Mouse (Mus musculus) large intestine, adult 2 months (tissue): ENCODE measurements around the gene Tmprss3. TPM values are rescaled to one million over a fixed set of nuclear protein-coding genes. Genes with fewer than 3 reads are reported as not detected.

Experiments used
- DNase-seq: peaks from one replicate; pipeline ENCODE4 v3.0.0-alpha.2; 2012; ENCODE audit warnings: low read depth, low spot score
- WGBS: fragments of 180-500 bp; shearing (Covaris S2); methylation state at CpG from one replicate; pipeline ENCODE4 v1.1.7; 2018; 5-methylcytosine and 5-hydroxymethylcytosine counted together
- polyA plus RNA-seq: library from polyadenylated mRNA; depleted of rRNA; stranded (reverse); fragments of >200 nt; gene quantifications from 2 replicates; pipeline ENCODE4 v1.2.3, GENCODE M21; 2012; rRNA removed

Tmprss3 gene
- 0.05 TPM in 1 of 2 replicates, not detected in the other for polyA plus RNA-seq

DNA sequence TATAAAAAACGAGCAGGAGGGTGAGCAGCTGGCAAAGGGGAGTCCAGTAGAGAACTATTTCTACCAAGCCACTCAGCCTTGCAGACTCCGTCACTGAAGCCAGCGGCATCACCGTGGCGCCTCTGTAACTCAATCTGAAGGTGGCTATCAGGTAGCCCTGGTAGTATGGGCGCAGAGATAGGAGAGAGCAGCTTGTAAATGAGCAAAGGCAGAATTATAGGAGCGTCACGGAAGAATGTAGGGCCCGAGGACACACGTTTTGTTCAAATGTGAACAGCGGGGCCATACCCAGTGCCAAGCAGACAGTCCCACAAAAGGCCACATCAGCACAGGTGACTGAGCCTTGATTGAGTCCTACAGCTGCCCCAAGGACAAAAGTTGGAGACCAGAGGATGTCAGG is at the start of gene Tmprss3:
Gene Tmprss3 (minus strand): TSS at position 101 of the 400 bp plus-strand sequence.
- WGBS: 82% methylated on average over 11 of the region's 11 CpGs
- no peak for DNase-seq

DNA sequence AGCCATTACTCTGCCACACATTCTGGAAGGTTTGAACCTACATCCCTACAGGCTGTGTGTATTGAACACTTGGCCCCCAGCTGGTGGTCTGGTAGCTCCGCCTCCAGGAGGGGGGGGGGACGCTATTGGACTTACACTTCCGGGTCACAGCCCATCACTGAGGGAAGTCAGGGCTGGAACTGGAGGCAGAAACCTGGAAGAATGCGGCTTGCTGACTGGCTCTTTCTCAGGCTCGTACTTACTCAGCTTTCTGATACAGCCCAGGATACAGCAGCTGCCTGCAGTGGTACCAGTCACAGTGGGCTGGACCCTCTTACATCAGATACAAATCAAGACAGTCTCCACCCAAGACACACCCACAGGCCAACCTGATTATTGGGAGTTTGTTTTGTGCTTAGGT is 48.4 kb upstream of the Tmprss3 start:
- DNase-seq: no peak
- 58% methylated on average over 5 of the region's 5 CpGs for WGBS

GRCm38 (mm10) chr17:31245321-31245720 is 46.5 kb upstream of the Tmprss3 start:
- DNase-seq: no peak

GRCm38 (mm10) chr17:31242764-31243163 is 44.0 kb upstream of the Tmprss3 start:
- no peak for DNase-seq
- 0% methylated on average over 1 of the region's 1 CpGs for WGBS

More at GRCm38 (mm10) chr17:31245321-31245720, 46.5 kb upstream of the Tmprss3 start:
- 75% methylated on average over 5 of the region's 5 CpGs for WGBS

- WGBS: 84% methylated on average over 8 of the region's 8 CpGs
These were observed 42.4 kb upstream of the Tmprss3 start for GRCm38 (mm10) chr17:31241156-31241555.

DNA sequence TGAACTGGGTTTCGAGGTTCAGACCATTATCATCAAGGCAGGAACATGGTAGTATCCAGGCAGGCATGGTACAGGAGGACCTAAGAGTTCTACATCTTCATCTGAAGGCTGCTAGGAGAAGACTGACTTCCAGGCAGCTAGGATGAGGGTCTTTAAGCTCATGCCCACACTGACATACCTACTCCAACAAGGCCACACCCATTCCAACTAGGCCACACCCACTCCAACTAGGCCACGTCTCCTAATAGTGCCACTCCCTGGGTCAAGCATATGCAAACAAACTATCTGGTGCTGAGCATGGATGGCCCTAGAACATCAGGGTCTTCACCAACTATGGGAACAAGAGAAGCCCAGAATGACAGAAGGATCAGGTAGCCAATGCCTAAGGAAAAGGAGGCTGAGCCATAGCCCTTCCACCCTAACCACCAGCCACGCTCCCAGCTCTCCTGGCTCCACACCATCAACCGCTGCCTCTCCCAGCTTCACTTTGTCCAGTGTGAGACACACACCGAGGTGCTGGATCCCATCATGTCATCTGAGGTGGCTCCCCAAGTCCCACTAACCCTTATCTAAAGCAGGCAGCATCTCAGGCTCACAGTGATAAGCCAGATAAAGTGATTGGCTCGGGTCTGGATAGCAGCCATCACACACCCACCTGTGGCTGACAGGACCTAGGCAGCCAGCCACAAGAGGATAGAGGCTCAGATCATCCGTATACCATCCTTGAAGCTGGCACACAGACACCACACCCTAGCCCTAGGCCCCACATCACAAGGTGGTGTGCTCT is 39.6 kb upstream of the Tmprss3 start:
- WGBS: 70% methylated on average over 7 of the region's 7 CpGs
- no peak for DNase-seq

More at GRCm38 (mm10) chr17:31241156-31241555, 42.4 kb upstream of the Tmprss3 start:
- DNase-seq: no peak

- DNase-seq: no peak
- whole genome bisulfite sequencing: 90% methylated on average over 1 of the region's 1 CpGs
These were observed 37.1 kb upstream of the Tmprss3 start for GRCm38 (mm10) chr17:31235915-31236314.

DNA sequence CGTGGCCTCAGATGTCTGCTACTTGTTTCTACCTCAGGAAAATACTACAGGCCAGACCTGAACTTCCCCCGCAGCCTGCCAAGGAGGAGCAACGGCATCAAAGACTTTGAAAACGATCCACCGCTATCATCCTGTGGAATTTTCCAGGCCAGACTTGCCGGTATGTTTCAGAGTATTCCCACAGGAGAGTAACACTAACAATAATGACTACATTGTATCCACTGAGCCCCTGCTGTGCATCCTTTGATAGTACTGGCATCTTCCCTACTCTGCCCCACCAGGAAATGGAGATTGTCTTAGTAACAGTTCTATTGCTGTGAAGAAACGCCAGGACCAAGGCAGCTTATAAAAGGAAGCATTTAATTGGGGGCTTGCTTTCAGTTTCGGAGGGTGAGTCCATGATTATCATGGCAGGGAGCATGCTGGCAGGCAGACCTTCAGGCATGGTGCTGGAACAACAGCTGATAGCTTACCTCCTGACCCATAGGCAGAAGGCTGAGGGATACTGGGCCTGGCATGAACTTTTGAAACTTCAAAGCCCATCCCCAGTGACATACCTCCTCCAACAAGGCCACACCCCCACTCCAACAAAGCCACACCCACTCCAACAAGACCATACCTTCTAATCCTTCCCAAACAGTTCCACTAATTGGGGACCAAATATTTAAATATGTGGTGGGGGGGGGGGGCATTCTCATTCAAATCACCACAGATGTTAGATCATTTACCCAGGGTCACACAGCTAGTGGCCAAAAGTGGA is 33.7 kb upstream of the Tmprss3 start:
- no peak for DNase-seq
- WGBS: 59% methylated on average over 8 of the region's 8 CpGs

- WGBS: 73% methylated on average over 6 of the region's 6 CpGs
- DNase-seq: no peak
These were observed 33.0 kb upstream of the Tmprss3 start for GRCm38 (mm10) chr17:31231780-31232179.

DNA sequence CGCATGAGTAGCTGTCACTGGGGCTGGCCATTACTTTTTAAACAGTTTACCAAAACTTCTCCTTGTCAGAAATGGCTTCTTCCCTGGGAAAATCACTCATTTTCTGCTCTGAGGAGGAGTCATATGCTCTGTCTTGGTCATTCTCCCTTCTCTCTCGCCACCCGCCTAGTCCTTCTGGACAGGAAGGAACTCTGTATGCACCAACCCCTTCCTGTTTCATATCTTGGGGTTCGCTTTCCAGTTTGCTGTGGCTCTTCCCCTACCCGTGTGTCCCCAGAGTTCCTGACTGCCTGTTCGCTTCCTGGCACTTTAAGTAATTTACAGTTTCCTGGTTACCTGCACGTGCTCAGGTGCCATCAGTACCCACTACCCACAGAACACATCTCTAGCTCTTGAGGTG is 28.2 kb upstream of the Tmprss3 start:
- 61% methylated on average over 7 of the region's 7 CpGs for WGBS
- DNase-seq: no peak

- 79% methylated on average over 3 of the region's 3 CpGs for WGBS
These were observed 27.6 kb upstream of the Tmprss3 start for GRCm38 (mm10) chr17:31226368-31226767.

GRCm38 (mm10) chr17:31224591-31224990 is 25.8 kb upstream of the Tmprss3 start:
- no peak for DNase-seq
- WGBS: 65% methylated on average over 8 of the region's 8 CpGs

More at GRCm38 (mm10) chr17:31226368-31226767, 27.6 kb upstream of the Tmprss3 start:
- no peak for DNase-seq

DNA sequence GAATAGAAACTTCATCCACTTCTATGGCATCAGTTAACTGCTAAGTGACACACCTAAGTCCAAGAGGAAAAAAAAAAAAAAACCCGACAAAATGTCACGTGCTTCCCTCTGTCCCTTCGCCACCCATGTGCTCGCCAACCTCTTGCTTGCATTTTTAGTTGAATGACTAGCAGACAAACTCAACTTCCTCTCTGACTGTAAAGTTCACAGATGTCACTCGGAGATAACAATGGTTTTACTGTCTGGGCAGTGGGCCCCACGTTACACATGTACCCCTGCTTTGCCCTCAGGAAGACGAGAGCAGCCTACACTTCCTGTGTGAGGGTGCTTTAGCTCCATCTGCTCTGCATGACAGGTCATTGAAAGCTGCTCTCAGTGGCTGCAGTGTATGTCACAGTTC is 25.1 kb upstream of the Tmprss3 start:
- 26% methylated on average over 7 of the region's 7 CpGs for WGBS
- no peak for DNase-seq

GRCm38 (mm10) chr17:31222810-31223310 is 24.1 kb upstream of the Tmprss3 start:
- WGBS: 52% methylated on average over 4 of the region's 4 CpGs
- no peak for DNase-seq

GRCm38 (mm10) chr17:31216068-31216955 is 17.5 kb upstream of the Tmprss3 start:
- no peak for DNase-seq
- 27% methylated on average over 5 of the region's 5 CpGs for WGBS

DNA sequence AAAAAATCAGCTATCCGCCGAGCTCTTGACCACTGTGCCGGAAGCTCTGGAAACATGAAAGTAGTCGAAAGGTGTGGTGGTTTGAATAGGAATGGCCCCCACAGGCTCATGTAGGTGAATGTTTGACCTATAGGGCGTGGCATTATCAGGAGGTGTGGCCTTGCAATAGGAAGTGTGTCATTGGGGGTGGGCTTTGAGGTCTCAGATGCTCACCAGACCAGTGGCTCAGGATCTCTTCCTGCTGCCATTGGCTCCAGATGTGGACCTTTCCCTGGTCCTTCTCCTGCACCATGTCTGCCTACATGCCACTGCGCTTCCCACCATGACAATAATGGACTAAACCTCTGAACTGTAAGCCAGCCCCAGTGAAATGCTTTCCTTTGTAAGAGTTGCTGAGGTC is 13.1 kb upstream of the Tmprss3 start:
- DNase-seq: no peak
- 82% methylated on average over 6 of the region's 6 CpGs for WGBS

DNA sequence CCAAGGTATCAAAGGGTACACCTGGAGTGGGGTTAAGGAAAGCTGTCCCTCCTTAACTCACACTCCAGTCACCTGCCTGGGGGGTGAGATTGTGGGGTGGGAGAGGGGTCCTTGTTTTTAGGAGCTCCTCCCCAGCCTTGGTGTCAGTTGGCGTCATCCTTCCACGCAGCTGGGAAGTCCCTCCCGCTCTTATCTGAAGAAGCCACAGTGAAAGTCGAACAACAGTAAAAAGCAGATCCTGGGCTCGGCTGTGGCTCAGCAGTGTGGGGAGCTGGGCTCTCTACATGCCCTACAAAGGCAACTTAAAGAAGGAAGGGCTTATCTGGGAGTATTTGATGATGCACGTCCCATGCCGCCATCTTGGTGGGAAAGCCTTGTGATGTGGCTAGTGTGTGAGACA is 11.5 kb upstream of the Tmprss3 start:
- WGBS: 81% methylated on average over 7 of the region's 7 CpGs
- no peak for DNase-seq

DNA sequence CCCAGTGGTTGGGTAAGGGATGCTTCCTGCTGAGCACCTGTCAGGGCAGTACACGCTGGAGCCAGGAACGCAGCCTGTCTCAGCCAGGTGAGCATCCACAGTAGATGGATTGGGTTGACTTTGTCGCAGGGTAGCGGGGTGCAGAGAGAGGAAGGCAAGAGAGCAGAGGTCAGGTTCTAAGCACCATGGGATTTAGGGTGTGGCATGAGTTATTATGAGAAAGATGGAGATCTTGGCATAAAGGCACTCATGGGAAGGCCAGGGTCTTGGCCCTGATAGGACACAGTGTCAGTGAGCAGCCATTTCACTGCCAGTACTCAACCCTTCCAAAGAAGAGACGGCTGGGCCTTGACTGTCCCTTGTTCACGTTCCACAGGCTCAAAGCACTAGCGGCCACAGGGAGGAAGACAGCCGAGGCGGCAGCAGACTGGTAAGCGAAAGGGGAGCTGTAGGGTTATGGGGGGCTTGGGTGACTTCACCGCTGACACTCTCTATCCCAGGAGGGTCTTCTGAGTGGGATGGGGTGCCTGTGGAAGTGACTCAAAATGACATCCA is 10.7 kb upstream of the Tmprss3 start:
- 89% methylated on average over 11 of the region's 11 CpGs for WGBS
- no peak for DNase-seq

GRCm38 (mm10) chr17:31208654-31209053 is 9.9 kb upstream of the Tmprss3 start:
- WGBS: 70% methylated on average over 8 of the region's 8 CpGs
- no peak for DNase-seq
